Mouse (Mus musculus): ENCODE results near the gene Camk1d. TPM values are rescaled to one million over a fixed set of nuclear protein-coding genes. Genes with fewer than 3 reads are reported as not detected.
"Not testable (repeated sequence)": the region's sequence is repeated elsewhere in the genome, so short reads cannot be mapped to it uniquely, and the experiment has no call there.

The Camk1d gene
- total RNA-seq, 2 experiments from 2014 or later, result 4.3 to 4.6 TPM

DNA sequence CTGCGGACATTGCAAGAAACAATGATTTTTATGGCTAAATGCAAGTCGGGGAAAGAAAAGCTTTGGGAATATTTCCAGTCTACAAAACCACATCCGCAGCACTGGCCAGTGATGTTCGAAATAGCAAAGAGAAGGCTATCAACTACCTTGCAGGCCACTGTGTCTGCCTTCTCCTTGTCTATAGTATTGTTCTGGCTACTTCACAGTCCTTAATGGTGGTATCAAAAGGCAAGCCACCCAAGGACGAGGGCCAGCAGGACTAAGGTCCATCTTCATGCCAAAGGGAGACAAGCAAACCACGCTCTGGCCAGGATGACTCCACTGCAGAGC lies 82.0 kb downstream of the Camk1d start:
- ATAC-seq (replicated peaks; ENCODE audit: low FRiP score, poor library complexity, severe bottlenecking), result no peak

DNA sequence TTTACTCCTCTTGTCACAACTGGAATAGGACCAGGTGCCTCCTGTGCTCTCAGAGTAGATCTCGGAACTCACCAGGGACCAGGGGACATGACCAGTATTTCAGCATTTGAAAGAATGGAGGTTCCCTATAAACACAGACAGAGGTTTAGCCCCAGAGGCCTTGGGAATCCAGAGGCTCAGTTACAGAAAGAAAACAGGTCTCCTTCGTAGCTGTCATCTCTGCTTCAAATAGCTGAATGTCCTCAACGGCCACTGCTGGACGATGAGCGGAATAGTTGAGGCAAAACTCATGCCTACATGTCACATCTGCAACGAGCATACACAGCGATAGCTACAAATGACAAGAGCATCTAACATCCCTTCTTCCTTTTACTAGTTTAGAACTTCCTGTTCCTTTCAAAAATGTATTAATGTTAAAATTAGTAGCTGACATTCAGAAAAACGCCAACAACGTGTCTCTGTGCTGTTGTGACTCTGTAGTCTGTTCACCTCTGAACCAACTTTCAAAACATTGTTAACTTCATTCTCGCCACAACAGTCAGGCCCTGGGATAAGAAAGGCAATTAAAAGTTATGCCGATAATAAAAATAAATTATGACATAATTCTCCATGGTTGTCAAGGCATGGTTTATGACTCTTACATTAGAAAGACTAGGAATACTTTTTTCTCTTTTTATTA lies 82.5 kb downstream of the Camk1d start:
- ATAC-seq (replicated peaks; ENCODE audit: low FRiP score, poor library complexity, severe bottlenecking), result no peak

GRCm38 (mm10) chr2:5630710-5631109 lies 83.6 kb downstream of the Camk1d start:
- ATAC-seq (replicated peaks; ENCODE audit: low FRiP score, poor library complexity, severe bottlenecking), result no peak

DNA sequence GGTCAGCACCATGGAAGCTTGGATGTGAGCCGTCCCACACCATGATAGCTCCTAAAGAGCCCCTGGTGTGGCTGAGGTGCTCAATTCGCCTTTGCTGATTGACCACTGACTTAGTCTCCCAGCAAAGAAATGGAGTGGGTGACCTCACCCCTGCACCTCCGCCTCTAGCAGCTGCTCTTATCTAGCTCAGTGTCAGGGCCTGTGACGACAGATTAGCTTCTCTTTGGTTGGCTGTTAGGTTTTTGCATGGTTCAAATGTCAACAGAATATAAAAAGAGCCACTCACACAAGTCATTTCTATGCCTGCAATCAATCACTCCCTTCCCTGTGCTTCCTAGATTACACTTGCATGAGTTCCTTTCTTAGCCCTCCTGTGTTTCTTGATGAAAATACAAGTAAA lies 89.9 kb downstream of the Camk1d start:
- peak; percentile 70 for ATAC-seq (replicated peaks; ENCODE audit: low FRiP score, poor library complexity, severe bottlenecking)

GRCm38 (mm10) chr2:5618361-5618896 lies 95.9 kb downstream of the Camk1d start:
- ATAC-seq (replicated peaks; ENCODE audit: low FRiP score, poor library complexity, severe bottlenecking), result no peak

DNA sequence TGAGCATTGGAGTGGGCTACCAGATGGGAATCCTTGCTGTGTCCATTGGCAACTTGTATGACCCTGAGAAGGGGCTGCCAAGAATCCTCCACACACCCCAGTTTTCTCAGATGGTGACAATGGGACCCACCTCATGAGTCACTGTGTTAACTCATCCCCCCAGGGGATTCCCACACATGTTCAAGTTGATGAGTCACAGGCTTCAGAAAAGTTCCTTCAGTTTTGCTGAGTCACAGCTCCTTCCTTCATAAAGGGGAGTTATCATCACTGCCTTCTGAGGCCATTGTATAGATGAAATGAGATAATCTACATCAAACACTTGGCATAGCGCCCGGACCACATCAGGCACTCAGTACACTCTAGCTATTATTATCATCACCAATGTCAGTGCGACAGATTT lies 99.4 kb downstream of the Camk1d start:
- ATAC-seq (replicated peaks; ENCODE audit: low FRiP score, poor library complexity, severe bottlenecking), result 0 out of 2 replicates have a peak, but pooled peaks have one; percentile 47

DNA sequence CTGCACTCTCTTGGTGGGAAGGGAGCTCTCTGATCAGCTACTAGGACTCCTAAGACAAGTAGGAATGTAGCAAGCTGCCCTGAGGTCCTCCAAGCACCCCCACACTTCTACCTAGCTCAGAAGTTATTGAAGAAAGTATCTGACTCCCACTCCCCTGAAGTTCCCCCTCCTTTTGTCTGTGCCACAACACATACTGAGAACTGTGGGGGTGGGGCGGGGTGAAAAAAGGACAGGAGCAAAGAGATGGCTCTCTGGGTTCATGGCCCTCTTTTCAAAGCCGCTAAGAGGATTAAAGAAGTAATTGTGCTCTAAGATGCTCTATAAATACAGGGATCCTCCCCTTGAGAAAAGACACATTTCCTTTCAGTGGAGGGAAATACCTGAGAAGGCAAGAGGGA lies 100.0 kb downstream of the Camk1d start:
- no peak for ATAC-seq (replicated peaks; ENCODE audit: low FRiP score, poor library complexity, severe bottlenecking)

- no peak for ATAC-seq (replicated peaks; ENCODE audit: low FRiP score, poor library complexity, severe bottlenecking)
These were observed 100.5 kb downstream of the Camk1d start for GRCm38 (mm10) chr2:5613651-5614307.

- no peak for ATAC-seq (replicated peaks; ENCODE audit: low FRiP score, poor library complexity, severe bottlenecking)
These were observed 102.7 kb downstream of the Camk1d start for GRCm38 (mm10) chr2:5611601-5612000.

GRCm38 (mm10) chr2:5610521-5610920 lies 103.8 kb downstream of the Camk1d start:
- no peak for ATAC-seq (replicated peaks; ENCODE audit: low FRiP score, poor library complexity, severe bottlenecking)

DNA sequence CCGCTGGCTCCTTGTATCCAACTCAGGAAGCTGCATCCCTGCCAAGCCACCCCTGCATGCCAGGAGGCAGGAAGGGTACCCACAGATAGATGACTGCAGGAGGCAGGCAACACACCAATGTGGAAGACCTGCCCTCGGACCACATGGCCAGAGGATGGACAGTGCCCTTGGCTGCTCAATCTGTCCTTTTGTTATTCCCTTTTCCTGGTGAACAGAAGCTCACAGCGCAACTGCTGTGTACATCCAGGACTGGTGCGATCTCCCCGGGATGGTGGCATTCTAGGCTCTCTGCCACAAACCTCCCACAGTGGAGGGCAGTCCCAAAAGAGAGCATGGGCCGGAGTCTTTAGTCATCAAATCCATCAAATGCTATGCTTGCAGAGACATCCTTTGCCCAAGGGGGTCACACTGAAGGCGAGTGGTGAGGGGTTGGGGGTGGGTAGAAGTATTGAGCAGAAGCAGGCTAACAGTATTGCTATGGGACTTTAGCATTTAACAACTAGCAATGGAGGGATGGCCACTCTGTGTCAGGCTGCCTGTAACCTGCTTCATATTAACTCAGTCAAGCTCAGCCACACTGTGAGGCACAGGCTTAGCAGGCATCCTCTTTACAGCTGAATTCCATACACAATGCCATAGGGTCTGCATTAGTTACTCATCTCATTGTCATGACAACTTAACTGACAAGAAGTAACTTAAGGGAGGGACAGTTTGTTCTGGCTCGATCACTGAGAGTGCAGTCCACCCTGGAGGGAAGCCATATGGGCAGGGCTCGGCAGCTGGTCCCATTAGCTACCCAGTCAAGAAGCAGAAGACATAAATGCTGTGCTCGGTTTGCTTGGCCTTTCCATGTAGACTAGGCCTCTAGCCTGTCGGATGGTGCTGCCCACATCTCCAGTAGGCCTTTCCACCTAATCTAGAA lies 106.1 kb downstream of the Camk1d start:
- ATAC-seq (replicated peaks; ENCODE audit: low FRiP score, poor library complexity, severe bottlenecking), result no peak

- no peak for ATAC-seq (replicated peaks; ENCODE audit: low FRiP score, poor library complexity, severe bottlenecking)
These were observed 108.5 kb downstream of the Camk1d start for GRCm38 (mm10) chr2:5605849-5606248.

- ATAC-seq (replicated peaks; ENCODE audit: low FRiP score, poor library complexity, severe bottlenecking), result no peak
These were observed 112.3 kb downstream of the Camk1d start for GRCm38 (mm10) chr2:5602044-5602443.

DNA sequence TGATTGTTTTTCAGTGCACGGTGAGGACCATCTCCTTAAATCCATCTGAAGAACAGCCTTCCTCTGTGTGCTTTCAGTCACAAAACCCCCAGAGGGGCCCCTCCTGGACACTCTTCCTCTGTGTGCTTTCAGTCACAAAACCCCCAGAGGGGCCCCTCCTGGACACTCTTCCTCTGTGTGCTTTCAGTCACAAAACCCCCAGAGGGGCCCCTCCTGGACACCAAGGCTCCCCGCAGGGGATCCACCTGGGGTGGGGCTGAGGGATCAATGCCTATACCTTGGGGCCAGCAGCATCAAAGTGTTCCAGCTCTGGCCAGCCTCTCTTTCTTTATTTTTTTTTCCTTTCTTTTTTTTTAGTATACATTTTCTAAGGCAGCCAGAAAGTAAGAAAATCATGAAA lies 113.1 kb downstream of the Camk1d start:
- not testable (repeated sequence) for ATAC-seq (replicated peaks; ENCODE audit: low FRiP score, poor library complexity, severe bottlenecking)

GRCm38 (mm10) chr2:5600183-5600962 lies 113.9 kb downstream of the Camk1d start:
- ATAC-seq (replicated peaks; ENCODE audit: low FRiP score, poor library complexity, severe bottlenecking), result no peak

DNA sequence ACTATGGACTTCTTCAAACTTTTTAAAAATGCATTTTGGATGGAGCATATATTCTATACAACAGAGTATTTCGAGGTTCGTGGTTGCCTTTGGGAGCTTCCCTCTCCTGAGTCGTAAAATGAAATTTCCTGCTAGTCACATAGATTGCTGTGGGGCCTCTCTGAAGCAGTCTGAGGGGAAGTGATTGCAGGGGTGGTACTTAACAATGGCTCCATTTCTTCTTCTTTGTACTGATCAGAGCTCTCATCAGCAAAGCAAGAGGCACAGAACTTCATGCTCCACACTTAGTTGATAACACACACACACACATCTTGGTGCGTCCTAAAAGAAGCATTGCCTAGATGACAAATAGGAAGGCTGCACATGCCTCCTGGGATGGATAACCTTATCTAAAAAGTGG lies 114.6 kb downstream of the Camk1d start:
- no peak for ATAC-seq (replicated peaks; ENCODE audit: low FRiP score, poor library complexity, severe bottlenecking)

DNA sequence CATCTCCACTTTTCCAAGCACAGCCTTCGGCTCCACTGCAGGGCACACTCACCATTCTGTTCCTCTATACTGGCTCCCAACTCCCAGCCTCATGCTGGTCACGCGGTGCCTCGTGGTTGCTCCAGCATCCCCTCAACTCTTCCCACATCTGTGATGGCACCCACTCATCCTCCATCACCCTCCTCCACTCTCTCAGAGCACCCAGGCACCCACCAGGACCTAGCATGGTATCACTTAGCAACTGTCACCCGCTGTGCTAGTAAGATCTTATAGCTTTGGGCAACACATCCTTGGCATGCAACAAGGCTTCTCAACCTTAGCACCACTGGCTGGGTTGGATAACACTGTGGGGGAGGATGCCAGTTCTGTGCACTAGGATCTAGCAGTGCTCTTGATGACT lies 115.8 kb downstream of the Camk1d start:
- ATAC-seq (replicated peaks; ENCODE audit: low FRiP score, poor library complexity, severe bottlenecking), result no peak

- no peak for ATAC-seq (replicated peaks; ENCODE audit: low FRiP score, poor library complexity, severe bottlenecking)
These were observed 117.4 kb downstream of the Camk1d start for GRCm38 (mm10) chr2:5596882-5597281.

DNA sequence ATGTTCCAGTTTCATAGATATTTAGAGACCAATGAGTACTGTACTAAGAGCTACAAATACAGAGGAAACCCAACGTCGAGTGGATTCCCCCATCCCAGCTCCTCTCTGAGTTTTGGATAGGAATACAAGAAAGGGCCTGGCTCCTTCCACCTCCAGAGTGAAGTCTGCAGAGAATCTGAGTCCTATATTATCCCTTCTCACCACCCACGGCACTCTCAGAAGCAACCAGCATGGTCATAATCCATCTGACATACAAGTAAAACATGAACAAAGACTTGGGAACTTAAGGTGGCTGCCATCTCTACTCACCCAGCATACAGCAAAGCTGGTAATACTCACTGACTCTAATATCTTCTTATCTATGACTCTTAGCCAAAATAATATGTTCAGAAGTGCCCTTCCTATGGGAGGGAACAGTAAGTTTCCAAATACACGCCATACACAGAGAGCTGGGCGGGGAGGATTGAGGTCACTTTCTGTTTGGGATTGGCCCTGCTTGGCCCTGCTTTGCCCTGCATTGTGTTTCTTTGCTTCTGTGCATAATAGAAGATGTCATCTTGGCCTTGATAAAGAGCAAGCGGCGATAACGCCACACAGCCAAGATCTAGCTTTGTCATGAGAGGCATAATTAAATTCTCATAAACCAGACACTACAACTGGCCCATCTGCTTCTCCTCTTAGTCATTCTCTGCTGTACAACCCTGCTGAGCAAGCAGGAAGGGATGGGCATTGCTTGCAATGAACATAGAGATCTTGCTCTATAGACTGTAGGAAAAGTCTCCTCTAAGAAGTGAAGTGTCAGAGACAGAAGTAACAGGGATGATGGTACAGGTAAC lies 118.7 kb downstream of the Camk1d start:
- ATAC-seq (replicated peaks; ENCODE audit: low FRiP score, poor library complexity, severe bottlenecking), result no peak
